Mouse (Mus musculus) lung, adult 2 months (tissue): ENCODE results near the gene Ppwd1.

Source experiments
- CTCF ChIP-seq: fragments of 200-500 bp; IDR thresholded peaks from 2 replicates; pipeline ENCODE4 v1.5.1; 2011; ENCODE audit warnings: mild to moderate bottlenecking, low read length, control low read depth; ENCODE audit not compliant: insufficient read depth
- POLR2A ChIP-seq: fragments of 200-500 bp; IDR thresholded peaks from 2 replicates; pipeline ENCODE4 v1.6.1; 2011; ENCODE audit warnings: low read depth, mild to moderate bottlenecking, control low read depth, low read length, borderline replicate concordance; ENCODE audit errors: extremely low read depth

DNA sequence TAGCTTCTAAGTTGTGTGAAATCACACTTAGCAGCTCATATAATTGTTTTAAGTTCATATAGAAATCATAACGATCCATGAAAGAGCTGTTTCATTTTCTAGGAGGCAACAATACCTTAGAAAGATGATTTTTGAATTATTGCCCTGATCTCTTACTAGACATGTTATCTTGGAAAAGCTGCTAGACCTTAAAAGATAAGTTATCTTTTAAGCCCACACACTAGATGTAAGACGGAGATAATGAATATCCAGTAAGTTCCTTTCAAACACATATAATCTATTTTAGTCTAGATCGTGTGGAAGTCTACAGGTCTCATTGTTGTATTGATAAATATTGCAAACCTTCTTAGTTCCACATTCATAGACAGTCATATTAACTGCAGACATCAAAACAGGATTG lies 51.8 kb downstream of the Ppwd1 start:
- TF ChIP-seq CTCF (no peak), POLR2A (no peak)
